Comparison of ENCODE assay signal across 8 mouse cellular contexts in the genomic region with DNA sequence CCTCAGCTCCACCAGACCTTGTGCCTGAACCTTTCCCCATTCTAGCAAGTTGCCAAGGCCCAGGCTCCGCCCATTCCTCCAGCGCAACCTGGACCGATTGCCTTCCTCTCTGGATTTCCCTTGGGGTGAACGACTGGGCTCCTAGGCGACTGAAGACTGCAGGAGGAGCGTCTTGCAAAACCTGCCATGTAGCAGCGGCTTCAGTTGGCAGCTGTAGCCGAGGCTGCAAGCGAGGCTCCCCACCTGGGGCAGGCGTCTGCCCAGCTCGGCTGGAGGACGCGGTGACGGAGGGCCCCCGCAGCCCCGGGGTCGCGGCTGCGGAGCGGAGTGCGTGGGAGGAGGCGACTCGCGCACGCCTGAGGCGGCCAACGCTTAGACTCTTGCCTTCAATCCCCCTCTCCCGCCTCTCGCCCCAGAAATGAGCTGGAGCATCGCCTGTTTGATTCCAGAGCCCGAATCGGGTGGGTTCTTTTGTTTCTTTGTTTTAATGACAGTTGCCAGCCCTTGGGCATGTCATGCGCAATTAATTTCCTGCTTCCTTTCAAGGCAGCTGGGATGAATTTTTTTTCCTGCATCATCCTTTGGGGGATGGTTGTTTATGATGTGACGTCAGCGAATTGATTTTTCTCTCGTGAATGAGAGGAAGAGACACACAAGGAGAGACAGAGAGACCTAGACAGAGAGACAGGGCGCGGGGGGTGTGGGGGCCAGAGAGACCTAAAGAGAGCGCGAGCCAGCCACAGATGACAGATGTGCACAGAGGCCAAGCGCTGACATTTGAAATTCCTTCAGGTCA. TPM values are rescaled to one million over a fixed set of nuclear protein-coding genes. Genes with fewer than 3 reads are reported as not detected.
DNase-seq lines count a peak whose midpoint lies in the region; ATAC-seq and TF ChIP-seq lines count a peak whose summit lies in the region.

No protein-coding gene starts in this region.

- no peaks in the 10 kb centered on the region for H3K9me3 ChIP-seq in E14TG2a.4 (ENCODE audit: low read length)
- H3K9me3 ChIP-seq in forebrain, embryonic 11.5 days (ENCODE audit: control insufficient read depth, low read length), result no peaks in the 10 kb centered on the region
- H3K9me3 ChIP-seq in liver, embryonic 16.5 days (replicated peaks; ENCODE audit: control insufficient read depth, low read length), result no peaks in the 10 kb centered on the region
- H3K9me3 ChIP-seq in neural tube, embryonic 13.5 days, result no peaks in the 10 kb centered on the region

- H3K36me3 ChIP-seq in E14TG2a.4 (ENCODE audit: insufficient read depth, low read length), result no peaks in the 10 kb centered on the region
- no peaks in the 10 kb centered on the region for H3K36me3 ChIP-seq in forebrain, embryonic 11.5 days (ENCODE audit: control insufficient read depth, insufficient read depth, low read length)
- no peaks in the 10 kb centered on the region for H3K36me3 ChIP-seq in liver, embryonic 16.5 days (ENCODE audit: control insufficient read depth, insufficient read depth)
- H3K36me3 ChIP-seq in neural tube, embryonic 13.5 days, result no peaks in the 10 kb centered on the region

- peaks cover 28% of the 10 kb centered on the region for H3K27me3 ChIP-seq in E14TG2a.4 (ENCODE audit: insufficient read depth, low read length)
- H3K27me3 ChIP-seq in forebrain, embryonic 11.5 days (ENCODE audit: control insufficient read depth, insufficient read depth, low read length), result no peaks in the 10 kb centered on the region
- H3K27me3 ChIP-seq in liver, embryonic 16.5 days (ENCODE audit: control insufficient read depth, insufficient read depth, low read depth, low read length), result peaks cover 20% of the 10 kb centered on the region
- H3K27me3 ChIP-seq in neural tube, embryonic 13.5 days, result no peaks in the 10 kb centered on the region

- DNase-seq in brain, embryonic 18.5 days (ENCODE audit: low read depth, low spot score), result peak; percentile 86
- DNase-seq in forebrain, embryonic 11.5 days (ENCODE audit: low spot score), result peak; percentile 75
- DNase-seq in heart, postnatal 10 days, result peak; percentile 24 to 34
- DNase-seq in layer of hippocampus, adult 2 months (ENCODE audit: low spot score in 2 of 2), result peak; percentile 67 to 79
- peak; percentile 19 to 55 for DNase-seq in urinary bladder, postnatal 4 days (ENCODE audit: low spot score in 2 of 2)

- WGBS in forebrain, embryonic 11.5 days, result under 1% methylated on average over 41 of the region's 41 CpGs
- 2% methylated on average over 41 of the region's 41 CpGs for whole genome bisulfite sequencing in liver, embryonic 16.5 days (ENCODE audit: insufficient replicate concordance)
- WGBS in neural tube, embryonic 13.5 days, result under 1% methylated on average over 41 of the region's 41 CpGs

- peak overlapping the region; percentile 77 for H3K9ac ChIP-seq in forebrain, embryonic 11.5 days (ENCODE audit: low read length)
- peak overlapping the region; percentile 40 for H3K9ac ChIP-seq in liver, embryonic 16.5 days (ENCODE audit: low read depth, low read length)
- H3K9ac ChIP-seq in neural tube, embryonic 13.5 days, result peak overlapping the region; percentile 91

- ATAC-seq in forebrain, embryonic 11.5 days (replicated peaks; ENCODE audit: low FRiP score), result peak; percentile 67
- ATAC-seq in liver, embryonic 16.5 days (ENCODE audit: low read depth), result no peak
- ATAC-seq in neural tube, embryonic 13.5 days (ENCODE audit: low read depth), result peak; percentile 82

- H3K4me1 ChIP-seq in E14TG2a.4 (replicated peaks; ENCODE audit: low read depth, low read length), result peaks cover 15% of the 10 kb centered on the region
- H3K4me1 ChIP-seq in forebrain, embryonic 11.5 days (replicated peaks; ENCODE audit: control insufficient read depth, insufficient read depth, low read length), result peaks cover 3% of the 10 kb centered on the region; the same call in 1 of the 2 replicates
- no peaks in the 10 kb centered on the region; the same call in 1 of the 2 replicates for H3K4me1 ChIP-seq in liver, embryonic 16.5 days (ENCODE audit: control insufficient read depth, low read depth, low read length)
- H3K4me1 ChIP-seq in neural tube, embryonic 13.5 days (replicated peaks), result peaks cover 33% of the 10 kb centered on the region

- H3K4me3 ChIP-seq in E14TG2a.4 (replicated peaks; ENCODE audit: low read length), result peak overlapping the region; percentile 83
- H3K4me3 ChIP-seq in forebrain, embryonic 11.5 days (ENCODE audit: low read depth, low read length), result peak overlapping the region; percentile 54
- H3K4me3 ChIP-seq in layer of hippocampus, adult 2 months, result peak overlapping the region; percentile 89
- H3K4me3 ChIP-seq in liver, embryonic 16.5 days (ENCODE audit: low read depth, low read length), result peak overlapping the region; percentile 50
- H3K4me3 ChIP-seq in neural tube, embryonic 13.5 days, result peak overlapping the region; percentile 58

- intact Hi-C loops in heart, postnatal 10 days (cut with DNase I), result no loop called here

- no peak for TF ChIP-seq CTCF in E14TG2a.4 (conservative IDR thresholded peaks at IDR 0.05; ENCODE audit: low read length)
- no peak for TF ChIP-seq CTCF in layer of hippocampus, adult 2 months (conservative IDR thresholded peaks at IDR 0.05)

- H3K4me2 ChIP-seq in forebrain, embryonic 11.5 days (ENCODE audit: low read depth, low read length, severe bottlenecking), result peak overlapping the region; percentile 98
- H3K4me2 ChIP-seq in liver, embryonic 16.5 days (ENCODE audit: low read depth, low read length), result peak overlapping the region; percentile 71
- peak overlapping the region; percentile 88 for H3K4me2 ChIP-seq in neural tube, embryonic 13.5 days

- H3K27ac ChIP-seq in forebrain, embryonic 11.5 days (ENCODE audit: low read depth, low read length), result peak overlapping the region; percentile 79
- peak overlapping the region; percentile 99 for H3K27ac ChIP-seq in layer of hippocampus, adult 2 months
- H3K27ac ChIP-seq in liver, embryonic 16.5 days (ENCODE audit: low read length), result no peak overlapping the region
- H3K27ac ChIP-seq in neural tube, embryonic 13.5 days (replicated peaks), result peak overlapping the region; percentile 100

RNA-seq across cellular contexts. Expression of a gene that starts 18.2 kb away (rescaled TPM):
- 12.8 and 13.6 TPM in 2 replicates for polyA plus RNA-seq in forebrain, embryonic 11.5 days (2014; fragmentation: Nextera tagmentation; extraction: Ambion mirVana)
- 1 to 10 TPM in 1 of 2 experiments, under 1 TPM in 1; 0.87 to 2.2 TPM for total RNA-seq in heart, postnatal 10 days (2021)
- 100 to 1,000 TPM; 278 to 293 TPM for total RNA-seq in layer of hippocampus, adult 2 months (2021)
- 0.62 and 1.0 TPM in 2 replicates for polyA plus RNA-seq in liver, embryonic 16.5 days (2015; fragmentation: Nextera tagmentation; extraction: Ambion mirVana)
- 54.8 and 66.1 TPM in 2 replicates for polyA plus RNA-seq in neural tube, embryonic 13.5 days (2015; fragmentation: Nextera tagmentation; extraction: Ambion mirVana)

Comparison
In these comparisons a context has a peak if more than half of its experiments do, and no peak if none do; other contexts are left out.
1. DNase-seq: peak in every context shown above with its lines; median percentile 86 in brain, embryonic 18.5 days; 75 in forebrain, embryonic 11.5 days; 73 in layer of hippocampus, adult 2 months; 37 in urinary bladder, postnatal 4 days; 29 in heart, postnatal 10 days.
2. H3K9ac ChIP-seq: peak in every context shown above with its lines; median percentile 91 in neural tube, embryonic 13.5 days; 77 in forebrain, embryonic 11.5 days; 40 in liver, embryonic 16.5 days.